Mouse (Mus musculus): ENCODE measurements at regions not wholly inside any gene's neighbourhood (a gene's known extent, or its start where the extent isn't known, plus 50 kb on each side); places are given as distances from the start of the nearest gene placed in this dataset.

- TF ChIP-seq POLR2A (IDR thresholded peaks at IDR 0.05; ENCODE audit: borderline replicate concordance, extremely low read depth, low read depth, low read length) (no peak), CTCF (IDR thresholded peaks at IDR 0.05; ENCODE audit: insufficient read depth, low read length) (no peak)
These were observed 80.6 kb upstream of the Dph5 start for GRCm38 (mm10) chr3:115807032-115807431.
